Mouse (Mus musculus) cerebellum, postnatal 25 days (tissue): Measurements from ENCODE around the gene Gabpa.

Experiments
- DNase-seq, 2 experiments: peaks; one replicate each; pipeline ENCODE4 v3.0.0; 2021; ENCODE audit warnings: mixed read lengths in 2 of 2

The Gabpa gene

DNA sequence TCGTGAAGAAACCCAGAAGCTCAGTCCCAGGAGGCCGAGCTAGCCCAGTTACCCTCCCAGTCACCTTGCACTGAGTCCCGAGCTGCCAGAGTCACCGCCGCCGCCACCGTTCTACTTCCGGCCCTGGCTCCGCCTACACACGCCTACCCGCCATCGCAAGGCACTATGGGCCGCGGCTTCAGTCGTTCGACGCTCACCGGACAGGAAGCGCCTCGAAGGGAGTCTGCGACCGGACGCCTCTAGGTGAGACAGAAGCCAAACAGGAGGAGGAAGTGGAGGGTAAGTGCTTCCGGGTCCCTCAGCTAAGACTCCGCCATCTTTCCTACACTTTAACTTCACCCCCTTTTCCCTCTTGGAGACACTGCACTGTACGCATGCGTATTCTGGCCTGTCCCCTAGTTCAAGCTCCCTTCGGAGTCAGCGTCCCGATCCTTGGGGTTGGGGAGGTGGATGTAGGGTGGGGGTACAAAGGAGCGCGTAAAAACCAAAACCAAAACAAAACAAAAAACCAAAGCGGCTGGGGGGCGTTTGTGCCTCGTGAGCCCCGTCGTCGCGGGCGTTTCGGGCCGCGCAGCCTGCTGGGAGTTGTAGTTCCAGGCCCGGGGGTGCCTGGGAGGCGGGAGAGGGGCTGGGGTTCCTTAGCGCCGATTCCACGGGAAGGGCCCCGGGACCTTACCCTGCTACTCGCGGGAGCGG lies at the start of gene Gabpa:
Gabpa (plus strand) TSS at position 181 of the 696 bp plus-strand sequence.
- peak; percentile 92 to 95 for DNase-seq

- no peak for DNase-seq
Observed at GRCm38 (mm10) chr16:84784966-84785365, 49.8 kb upstream of the Gabpa start.

GRCm38 (mm10) chr16:84790595-84791165 lies 44.0 kb upstream of the Gabpa start:
- no peak for DNase-seq

GRCm38 (mm10) chr16:84793401-84793800 lies 41.3 kb upstream of the Gabpa start:
- DNase-seq: no peak

- no peak for DNase-seq
Observed at GRCm38 (mm10) chr16:84795337-84795736, 39.4 kb upstream of the Gabpa start.

DNA sequence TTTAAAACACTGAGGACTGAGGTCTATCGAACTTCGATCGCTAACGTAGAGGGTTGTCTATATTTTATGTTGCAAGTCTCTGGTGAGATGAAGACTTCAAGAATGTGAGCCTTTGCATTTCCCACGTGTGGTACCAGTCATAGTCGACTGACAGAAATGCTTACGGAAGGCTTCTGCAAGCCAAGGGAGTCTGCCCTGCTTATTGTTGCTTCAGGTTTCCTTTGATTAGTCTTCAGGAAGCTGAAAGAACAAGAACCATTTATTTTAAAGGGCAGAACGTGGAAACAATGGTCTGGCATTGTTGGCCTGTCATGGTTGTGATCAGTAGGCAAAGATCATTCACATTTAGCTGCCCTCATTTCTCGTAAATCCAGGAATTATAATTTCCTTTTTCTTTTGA lies 38.0 kb upstream of the Gabpa start:
- no peak for DNase-seq

- no peak for DNase-seq
Observed at GRCm38 (mm10) chr16:84800038-84800437, 34.7 kb upstream of the Gabpa start.

DNA sequence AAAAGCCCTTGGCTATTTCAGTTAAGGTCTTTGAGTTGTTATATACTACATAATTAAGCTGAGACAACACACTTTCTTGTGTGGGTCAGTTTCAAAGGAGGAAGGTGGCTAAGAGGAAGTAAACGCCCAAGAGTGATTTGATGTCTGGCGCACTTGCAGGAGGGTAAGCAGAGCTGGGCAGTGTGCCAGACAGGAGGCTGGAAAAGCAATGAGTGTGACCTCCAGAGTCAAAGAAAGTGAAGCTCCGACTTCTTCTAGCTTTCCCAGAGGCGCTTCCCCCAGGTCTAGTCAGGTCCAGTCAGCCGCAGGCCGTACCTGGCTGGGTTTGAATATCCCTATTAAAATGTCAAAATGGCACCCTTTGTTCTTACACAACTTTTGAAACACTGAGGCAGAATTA lies 32.5 kb upstream of the Gabpa start:
- DNase-seq: peak in 1 of 2 experiments; percentile 17

GRCm38 (mm10) chr16:84804866-84805265 lies 29.9 kb upstream of the Gabpa start:
- DNase-seq: no peak

DNA sequence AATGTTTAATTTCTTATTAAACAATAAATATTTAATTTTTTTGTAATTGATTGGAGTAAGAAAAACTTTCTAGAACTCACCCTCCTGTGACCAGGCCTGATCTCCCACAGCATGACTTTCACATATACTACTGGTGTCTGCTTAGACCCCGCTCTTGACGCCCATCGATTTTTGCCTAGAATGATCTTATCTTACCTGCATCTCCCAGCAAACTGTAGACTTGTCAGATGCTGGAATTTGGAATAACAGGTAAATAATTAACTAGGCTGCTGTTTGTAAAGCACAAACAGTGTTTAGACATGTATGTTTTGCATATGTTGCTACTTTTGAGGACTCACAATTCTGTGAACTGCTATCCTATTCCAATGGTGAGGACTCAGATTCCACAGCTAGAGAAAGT lies 28.6 kb upstream of the Gabpa start:
- no peak for DNase-seq

DNA sequence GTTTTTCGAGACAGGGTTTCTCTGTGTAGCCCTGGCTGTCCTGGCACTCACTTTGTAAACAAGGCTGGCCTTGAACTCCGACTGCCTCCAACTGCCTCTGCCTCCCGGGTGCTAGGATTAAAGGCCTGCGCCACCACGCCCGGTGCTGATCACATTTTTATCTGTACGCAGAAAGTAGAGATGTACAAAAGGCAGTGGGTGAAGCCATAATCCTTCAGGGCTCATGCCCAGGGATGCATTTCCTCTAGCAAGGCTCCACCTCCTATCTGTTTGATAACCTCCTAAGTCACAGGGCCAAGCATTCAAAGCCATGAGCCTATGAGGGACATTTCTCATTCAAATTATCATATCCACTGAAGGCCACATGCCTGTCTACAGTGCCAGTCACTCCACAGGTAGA lies 26.9 kb upstream of the Gabpa start:
- no peak for DNase-seq

DNA sequence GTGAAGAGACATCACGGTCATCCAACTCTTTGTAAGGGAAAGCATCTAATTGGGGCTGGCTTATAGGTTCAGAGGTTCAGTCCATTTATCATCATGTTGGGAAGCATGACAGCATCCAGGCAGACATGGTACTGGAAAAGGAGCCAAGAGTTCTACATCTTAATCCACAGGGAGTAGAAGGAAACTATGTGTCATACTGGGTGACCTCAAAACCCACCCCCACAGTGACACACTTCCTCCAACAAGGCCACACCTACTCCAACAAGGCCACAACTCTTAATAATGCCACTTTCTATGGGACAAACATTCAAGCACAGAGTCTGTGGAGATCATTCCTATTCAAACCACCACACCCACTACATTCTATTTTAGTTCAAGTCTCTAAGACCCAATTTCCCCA lies 24.5 kb upstream of the Gabpa start:
- DNase-seq: no peak

DNA sequence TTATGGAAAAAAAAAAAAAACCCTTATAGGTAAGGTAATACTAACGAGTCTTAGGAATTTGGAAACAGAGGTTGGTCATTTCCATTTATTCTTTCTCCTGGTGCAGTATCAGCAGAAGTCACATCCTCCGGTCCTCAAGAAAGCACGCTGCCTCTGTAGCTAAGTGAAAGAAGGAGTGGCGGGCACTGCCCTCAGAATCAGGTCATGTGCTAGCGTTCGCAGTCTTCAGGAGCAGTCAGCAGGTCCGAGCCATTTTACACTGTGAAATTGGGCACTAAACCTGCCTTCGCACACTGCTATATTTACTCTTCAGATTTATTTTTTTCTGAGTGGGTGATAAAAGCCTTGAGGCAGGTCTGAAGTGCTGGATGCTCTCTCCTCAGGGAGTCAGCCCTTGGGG lies 20.9 kb upstream of the Gabpa start:
- DNase-seq: no peak

GRCm38 (mm10) chr16:84814511-84814910 lies 20.2 kb upstream of the Gabpa start:
- no peak for DNase-seq

DNA sequence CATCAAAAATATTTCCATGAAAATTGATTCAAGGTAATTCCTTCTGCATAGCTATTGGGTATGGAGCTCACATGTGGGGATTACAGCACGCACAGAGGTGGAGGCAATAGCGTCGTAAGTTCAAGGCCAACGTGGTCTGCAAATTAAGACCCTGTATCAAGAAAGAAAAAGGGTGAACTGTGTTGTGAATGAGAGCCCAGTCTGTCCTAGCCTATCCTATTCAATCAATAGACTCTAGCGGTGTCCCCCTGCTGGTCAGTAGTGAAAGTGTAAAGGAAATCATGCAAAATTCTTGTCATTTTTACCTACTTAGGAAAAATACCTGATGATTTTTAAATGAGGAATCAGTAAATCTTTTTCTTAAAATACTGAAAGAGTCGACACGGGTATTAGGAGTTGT lies 17.3 kb upstream of the Gabpa start:
- peak in 1 of 2 experiments; percentile 45 for DNase-seq

- peak in 1 of 2 experiments; percentile 20 for DNase-seq
Observed at GRCm38 (mm10) chr16:84825009-84825408, 9.7 kb upstream of the Gabpa start.

DNA sequence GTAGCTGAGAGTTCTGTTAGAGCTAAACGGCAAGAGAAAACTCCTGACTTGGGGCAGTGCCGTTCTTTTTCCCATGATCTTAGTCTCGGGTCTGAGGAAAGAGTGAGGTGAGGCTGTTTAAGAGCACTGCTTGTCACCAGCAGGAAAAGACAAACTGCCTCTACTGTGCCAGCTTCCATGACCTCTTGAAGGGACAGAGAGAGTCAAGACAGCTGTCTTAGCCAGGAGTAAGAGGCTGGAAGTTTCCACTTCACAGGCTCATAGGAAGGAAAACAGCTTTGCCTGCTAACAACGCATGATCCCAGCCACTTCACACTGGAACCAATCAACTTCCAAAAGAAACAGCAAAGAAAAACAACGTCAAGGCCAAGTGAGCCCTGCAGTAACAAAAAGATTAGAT lies 3.0 kb upstream of the Gabpa start:
- DNase-seq: no peak

GRCm38 (mm10) chr16:84832736-84833135 lies 2.0 kb upstream of the Gabpa start:
- peak; percentile 81 to 85 for DNase-seq

GRCm38 (mm10) chr16:84834344-84834743 lies 381 bp upstream of the Gabpa start:
- DNase-seq: no peak

GRCm38 (mm10) chr16:84835441-84835822 lies 707 bp downstream of the Gabpa start, which contains the start of gene Atp5j:
Gene Atp5j (minus strand): TSS chr16:84835625.
- DNase-seq: peak; percentile 87 to 92

- peak in 1 of 2 experiments; percentile 55 for DNase-seq
Observed at GRCm38 (mm10) chr16:84835823-84836743, 1.4 kb downstream of the Gabpa start.

DNA sequence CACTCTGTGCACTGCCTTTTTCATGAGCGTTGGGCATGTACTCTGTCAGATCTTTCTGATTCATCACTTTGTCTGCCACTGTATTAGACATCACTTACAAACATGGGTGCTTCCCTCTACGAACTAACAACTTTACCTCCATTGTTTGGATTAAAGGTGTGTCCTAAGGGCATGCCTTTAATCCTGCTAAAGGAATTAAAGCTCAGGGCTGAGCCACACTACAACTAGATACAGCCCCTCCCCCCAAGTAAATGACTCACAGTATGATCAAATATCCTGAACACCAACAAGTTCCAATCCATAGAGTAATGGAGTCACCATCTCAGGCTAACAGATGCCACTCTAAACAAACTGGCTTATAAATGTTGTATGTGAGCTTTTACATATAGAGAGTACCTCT lies 3.9 kb downstream of the Gabpa start:
- DNase-seq: no peak

DNA sequence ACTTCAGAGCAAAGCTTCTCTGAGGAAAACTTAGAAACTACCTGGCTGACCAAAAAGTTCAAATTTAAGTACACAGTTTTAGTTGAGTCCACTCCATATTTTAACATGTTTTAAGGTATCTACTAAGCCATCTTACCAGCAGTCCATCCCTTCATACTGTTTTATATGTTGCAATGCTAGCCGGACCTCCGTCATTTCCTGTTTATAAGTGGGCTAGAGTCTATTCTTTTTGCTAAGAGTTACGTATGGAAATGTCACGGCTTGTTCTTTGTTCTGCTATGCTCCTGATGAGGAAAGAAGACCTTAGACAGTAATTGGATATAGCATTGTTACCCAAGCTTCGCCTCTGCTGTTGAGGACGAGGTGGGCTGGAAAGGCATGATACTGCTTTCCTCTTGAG lies 18.8 kb downstream of the Gabpa start:
- DNase-seq: no peak

GRCm38 (mm10) chr16:84864656-84865055 lies 29.9 kb downstream of the Gabpa start:
- no peak for DNase-seq
